Mouse (Mus musculus) limb, embryonic 14.5 days (tissue): ENCODE results near the gene Cdcp1. TPM values are rescaled to one million over a fixed set of nuclear protein-coding genes. Genes with fewer than 3 reads are reported as not detected.

Source experiments
- ATAC-seq: fragments of 200-750 bp; cut with Nextera tagmentation; 2 replicates; pipeline ENCODE4 v1.8.0; 2017; ENCODE audit warnings: low read depth, moderate number of reproducible peaks, moderate TSS enrichment; ENCODE audit not compliant: low FRiP score
- DNase-seq: peaks from one replicate; pipeline ENCODE4 v3.0.0-alpha.2; 2015; ENCODE audit warnings: low spot score
- H3K27ac ChIP-seq: fragments of 300-500 bp; sonication (generic); replicated peaks from 2 replicates; pipeline ENCODE4 v1.5.1; 2014; ENCODE audit warnings: low read depth, mild to moderate bottlenecking, low read length, moderate library complexity, mixed read lengths
- H3K27me3 ChIP-seq: fragments of 300-500 bp; sonication (generic); 2 replicates; pipeline ENCODE4 v1.6.1; 2014; ENCODE audit warnings: low read length, mixed read lengths; ENCODE audit not compliant: control insufficient read depth, insufficient read depth
- H3K36me3 ChIP-seq: fragments of 300-500 bp; sonication (generic); 2 replicates; pipeline ENCODE4 v1.6.1; 2014; ENCODE audit warnings: mild to moderate bottlenecking, low read length, moderate library complexity, mixed read lengths; ENCODE audit not compliant: control insufficient read depth, insufficient read depth
- H3K4me1 ChIP-seq: fragments of 300-500 bp; sonication (generic); 2 replicates; pipeline ENCODE4 v1.6.1; 2014; ENCODE audit warnings: antibody characterized with exemption, low read length, mixed read lengths; ENCODE audit not compliant: control insufficient read depth, insufficient read depth
- H3K4me2 ChIP-seq: fragments of 300-500 bp; sonication (generic); replicated peaks from 2 replicates; pipeline ENCODE4 v1.6.1; 2014; ENCODE audit warnings: low read depth, mild to moderate bottlenecking, low read length, moderate library complexity; ENCODE audit not compliant: severe bottlenecking
- H3K4me3 ChIP-seq: fragments of 300-500 bp; sonication (generic); replicated peaks from 2 replicates; pipeline ENCODE4 v1.5.1; 2014; ENCODE audit warnings: low read length
- H3K9ac ChIP-seq: fragments of 300-500 bp; sonication (generic); 2 replicates; pipeline ENCODE4 v1.6.1; 2014; ENCODE audit warnings: mild to moderate bottlenecking, low read depth, low read length, moderate library complexity; ENCODE audit not compliant: severe bottlenecking
- H3K9me3 ChIP-seq: fragments of 300-500 bp; sonication (generic); 2 replicates; pipeline ENCODE4 v1.6.1; 2016; ENCODE audit warnings: low read length; ENCODE audit not compliant: control insufficient read depth
- POLR2A ChIP-seq: fragments of 200-500 bp; IDR thresholded peaks from 2 replicates; pipeline ENCODE4 v1.8.0; 2012; ENCODE audit warnings: inconsistent platforms, mild to moderate bottlenecking, moderate library complexity, borderline replicate concordance; ENCODE audit not compliant: insufficient read depth, insufficient read length; ENCODE audit errors: extremely low read depth
- WGBS: fragments of 180-500 bp; shearing (Covaris S2); extraction: QIAGEN DNeasy Blood & Tissue Kit; methylation state at CpG from one replicate; pipeline ENCODE4 v1.1.7; 2014; 5-methylcytosine and 5-hydroxymethylcytosine counted together
- polyA plus RNA-seq, 2 experiments: library from polyadenylated mRNA; depleted of rRNA in 1 of 2; stranded (reverse) in 1 of 2; unstranded in 1 of 2; fragments of >200 nt; fragmentation: Nextera tagmentation in 1 of 2; extraction: Ambion mirVana in 1 of 2; gene quantifications; 2 replicates each; pipeline versions ENCODE4 v1.2.1 to v1.2.3; 2012 to 2014

The Cdcp1 gene
- polyA plus RNA-seq (2012; rRNA removed) (6.1 and 7.1 TPM in 2 replicates), polyA plus RNA-seq (2014; fragmentation: Nextera tagmentation; extraction: Ambion mirVana) (9.1 and 9.3 TPM in 2 replicates)

- no peak for DNase-seq
- 6% methylated on average over 39 of the region's 45 CpGs for WGBS
- ATAC-seq = no peak
- Histone ChIP-seq H3K4me1 (no peaks in the 10 kb centered on the region), H3K36me3 (no peaks in the 10 kb centered on the region), H3K27ac (no peak within 1 kb of the TSS), H3K4me3 (peak within 1 kb of the TSS; percentile 35), H3K27me3 (0 out of 2 replicates have a peak, but pooled peaks cover 8% of the 10 kb centered on the region), H3K9ac (peak within 1 kb of the TSS; percentile 46), H3K9me3 (no peaks in the 10 kb centered on the region), H3K4me2 (peak within 1 kb of the TSS; percentile 53)
- no peak for TF ChIP-seq POLR2A
Observed at GRCm38 (mm10) chr9:123215621-123216440, at the start of gene Cdcp1. Gene Cdcp1 (minus strand): TSS chr9:123216038.

- peak; percentile 93 for ATAC-seq
- no peaks in the 10 kb centered on the region for H3K36me3 ChIP-seq
- H3K4me3 ChIP-seq = peak within 1 kb of the TSS; percentile 74
- WGBS = 3% methylated on average over 23 of the region's 40 CpGs
- no peaks in the 10 kb centered on the region for H3K9me3 ChIP-seq
- H3K27ac ChIP-seq = peak within 1 kb of the TSS; percentile 58
- peak; percentile 87 for DNase-seq
- peaks cover 19% of the 10 kb centered on the region for H3K27me3 ChIP-seq
- peak within 1 kb of the TSS; percentile 70 for H3K9ac ChIP-seq
- no peaks in the 10 kb centered on the region for H3K4me1 ChIP-seq
- 0 out of 2 replicates have a peak, but pooled peaks have one; percentile 55 for TF ChIP-seq POLR2A
- H3K4me2 ChIP-seq = peak within 1 kb of the TSS; percentile 94
Observed at GRCm38 (mm10) chr9:123260611-123261021, 44.8 kb upstream of the Cdcp1 start, which contains the start of gene Tmem158. Gene Tmem158 (minus strand): TSS chr9:123260764.

- DNase-seq = peak; percentile 69
- Histone ChIP-seq H3K4me3 (peak overlapping the region; percentile 74), H3K36me3 (no peaks in the 10 kb centered on the region), H3K27ac (peak overlapping the region; percentile 58), H3K9me3 (no peaks in the 10 kb centered on the region), H3K4me2 (peak overlapping the region; percentile 94), H3K4me1 (no peaks in the 10 kb centered on the region), H3K9ac (peak overlapping the region; percentile 70), H3K27me3 (peaks cover 19% of the 10 kb centered on the region)
- TF ChIP-seq POLR2A = no peak
- peak; percentile 70 for ATAC-seq
- WGBS = under 1% methylated on average over 51 of the region's 92 CpGs
Observed at GRCm38 (mm10) chr9:123259896-123260610, 44.2 kb upstream of the Cdcp1 start.

- Histone ChIP-seq H3K4me3 (peak overlapping the region; percentile 74), H3K4me2 (peak overlapping the region; percentile 94), H3K36me3 (no peaks in the 10 kb centered on the region), H3K27me3 (peaks cover 19% of the 10 kb centered on the region), H3K9ac (peak overlapping the region; percentile 70), H3K4me1 (no peaks in the 10 kb centered on the region), H3K27ac (peak overlapping the region; percentile 58), H3K9me3 (no peaks in the 10 kb centered on the region)
- peak; percentile 79 for ATAC-seq
- under 1% methylated on average over 42 of the region's 45 CpGs for WGBS
- DNase-seq = peak; percentile 5
- no peak for TF ChIP-seq POLR2A
Observed at GRCm38 (mm10) chr9:123259461-123259895, 43.6 kb upstream of the Cdcp1 start.

- H3K4me2 ChIP-seq = peak overlapping the region; percentile 94
Observed at GRCm38 (mm10) chr9:123258796-123259195, 43.0 kb upstream of the Cdcp1 start.

More at GRCm38 (mm10) chr9:123258796-123259195, 43.0 kb upstream of the Cdcp1 start:
- Histone ChIP-seq H3K36me3 (no peaks in the 10 kb centered on the region), H3K27ac (no peak overlapping the region), H3K4me1 (no peaks in the 10 kb centered on the region), H3K4me3 (peak overlapping the region; percentile 74), H3K9ac (no peak overlapping the region), H3K9me3 (no peaks in the 10 kb centered on the region), H3K27me3 (peaks cover 19% of the 10 kb centered on the region)
- no peak for DNase-seq
- no peak for TF ChIP-seq POLR2A
- ATAC-seq = no peak
- 30% methylated on average over 10 of the region's 10 CpGs for WGBS
